Mouse (Mus musculus): ENCODE measurements around the gene Apol9b. TPM values are rescaled to one million over a fixed set of nuclear protein-coding genes. Genes with fewer than 3 reads are reported as not detected.

Apol9b gene
- total and polyA plus RNA-seq, 3 experiments: not detected

- Histone ChIP-seq H3K27ac (ENCODE audit: insufficient read depth, low read depth) (no peak overlapping the region), H3K4me1 (ENCODE audit: control insufficient read depth in 1 of 2, insufficient read depth in 2 of 2) (peaks cover 0 to 4% of the 10 kb centered on the region in 2 experiments; a peak in 1 of 4 replicates), H3K9ac (ENCODE audit: insufficient read depth, low read depth) (no peak overlapping the region), H3K9me3 (replicated peaks; ENCODE audit: low read length) (peaks cover 10% of the 10 kb centered on the region), H3K36me3 (replicated peaks in 1 of 2; ENCODE audit: control insufficient read depth in 1 of 2, insufficient read depth in 1 of 2, low read length in 1 of 2) (no peaks in the 10 kb centered on the region), H3K79me2 (replicated peaks; ENCODE audit: control insufficient read depth, extremely low read depth, insufficient read depth, poor library complexity, severe bottlenecking) (no peaks in the 10 kb centered on the region), H3K27me3 (replicated peaks) (peaks cover 18% of the 10 kb centered on the region), H3K4me2 (ENCODE audit: insufficient read depth, low read depth, poor library complexity, severe bottlenecking) (no peak overlapping the region), H3K4me3 (replicated peaks in 1 of 3; ENCODE audit: low read depth in 2 of 3, low read length in 2 of 3, poor library complexity in 1 of 3) (no peak overlapping the region)
- dilution Hi-C loops (cut with MboI; ENCODE audit: extremely low pct_ligation_motif_present, extremely low pct_unique_long_range_greater_than_20kb, low sequenced_read_pairs): no loop called here
- TF ChIP-seq KAT2A (IDR thresholded peaks at IDR 0.05; ENCODE audit: insufficient replicate concordance, low read length) (no peak), RAD21 (IDR thresholded peaks at IDR 0.05; ENCODE audit: low read depth, low read length) (no peak), BHLHE40 (IDR thresholded peaks at IDR 0.05; ENCODE audit: low read depth, low read length) (no peak), MEF2A (IDR thresholded peaks at IDR 0.05; ENCODE audit: borderline replicate concordance, low read depth, low read length) (no peak), E2F4 (IDR thresholded peaks at IDR 0.05; ENCODE audit: insufficient replicate concordance, low read depth, low read length) (no peak), TBP (conservative IDR thresholded peaks at IDR 0.05; ENCODE audit: low read depth, low read length) (no peak), ZNF384 (IDR thresholded peaks at IDR 0.05; ENCODE audit: low read depth, low read length) (no peak), RCOR1 (conservative IDR thresholded peaks at IDR 0.05; ENCODE audit: low read depth, low read length) (no peak), ZC3H11A (IDR thresholded peaks at IDR 0.05; ENCODE audit: low read depth, low read length) (no peak), JUN (IDR thresholded peaks at IDR 0.05; ENCODE audit: insufficient read depth, low read depth, low read length) (no peak), ETS1 (conservative IDR thresholded peaks at IDR 0.05; ENCODE audit: low read depth, low read length) (no peak), IRF4 (IDR thresholded peaks at IDR 0.05; ENCODE audit: low read depth, low read length) (no peak), MAZ (IDR thresholded peaks at IDR 0.05; ENCODE audit: low read depth, low read length) (no peak), ELF1 (IDR thresholded peaks at IDR 0.05; ENCODE audit: low read depth, low read length) (no peak), MXI1 (IDR thresholded peaks at IDR 0.05; ENCODE audit: low read depth, low read length) (no peak)
- DNase-seq (ENCODE audit: extremely low read depth): no peak
- in situ Hi-C loops (cut with MboI; ENCODE audit: low pct_ligation_motif_present, low pct_unique_long_range_greater_than_20kb, low sequenced_read_pairs): no loop called here
These were observed 23.6 kb downstream of the Apol9b start for GRCm38 (mm10) chr15:77752443-77752842.

GRCm38 (mm10) chr15:77755132-77755531, 26.3 kb downstream of the Apol9b start:
- Histone ChIP-seq H3K4me1 (ENCODE audit: control insufficient read depth in 1 of 2, insufficient read depth in 2 of 2) (peaks cover 0 to 4% of the 10 kb centered on the region in 2 experiments; a peak in 1 of 4 replicates), H3K27ac (ENCODE audit: insufficient read depth, low read depth) (no peak overlapping the region), H3K36me3 (replicated peaks in 1 of 2; ENCODE audit: control insufficient read depth in 1 of 2, insufficient read depth in 1 of 2, low read length in 1 of 2) (peaks cover 3 to 12% of the 10 kb centered on the region in 2 experiments), H3K9ac (ENCODE audit: insufficient read depth, low read depth) (no peak overlapping the region), H3K9me3 (replicated peaks; ENCODE audit: low read length) (no peaks in the 10 kb centered on the region), H3K4me2 (ENCODE audit: insufficient read depth, low read depth, poor library complexity, severe bottlenecking) (no peak overlapping the region), H3K27me3 (replicated peaks) (peaks cover 16% of the 10 kb centered on the region), H3K79me2 (replicated peaks; ENCODE audit: control insufficient read depth, extremely low read depth, insufficient read depth, poor library complexity, severe bottlenecking) (no peaks in the 10 kb centered on the region), H3K4me3 (replicated peaks in 1 of 3; ENCODE audit: low read depth in 2 of 3, low read length in 2 of 3, poor library complexity in 1 of 3) (no peak overlapping the region)
- in situ Hi-C loops (cut with MboI; ENCODE audit: low pct_ligation_motif_present, low pct_unique_long_range_greater_than_20kb, low sequenced_read_pairs): no loop called here
- no peak for DNase-seq (ENCODE audit: extremely low read depth)
- no peak for TF ChIP-seq NELFE (IDR thresholded peaks at IDR 0.05; ENCODE audit: low read depth, low read length)
- no peak for TF ChIP-seq CTCF (conservative IDR thresholded peaks at IDR 0.05 in 1 of 2, IDR thresholded peaks at IDR 0.05 in 1 of 2; ENCODE audit: low read depth in 2 of 2, low read length in 2 of 2)
- no peak for TF ChIP-seq PAX5 (IDR thresholded peaks at IDR 0.05; ENCODE audit: low read length)
- dilution Hi-C loops (cut with MboI; ENCODE audit: extremely low pct_ligation_motif_present, extremely low pct_unique_long_range_greater_than_20kb, low sequenced_read_pairs): no loop called here
